Mouse (Mus musculus): ENCODE data around the gene Prkcq. TPM values are rescaled to one million over a fixed set of nuclear protein-coding genes. Genes with fewer than 3 reads are reported as not detected.

Prkcq gene
- polyA plus RNA-seq, 1 experiment from 2014 or later: 1.5 TPM

DNA sequence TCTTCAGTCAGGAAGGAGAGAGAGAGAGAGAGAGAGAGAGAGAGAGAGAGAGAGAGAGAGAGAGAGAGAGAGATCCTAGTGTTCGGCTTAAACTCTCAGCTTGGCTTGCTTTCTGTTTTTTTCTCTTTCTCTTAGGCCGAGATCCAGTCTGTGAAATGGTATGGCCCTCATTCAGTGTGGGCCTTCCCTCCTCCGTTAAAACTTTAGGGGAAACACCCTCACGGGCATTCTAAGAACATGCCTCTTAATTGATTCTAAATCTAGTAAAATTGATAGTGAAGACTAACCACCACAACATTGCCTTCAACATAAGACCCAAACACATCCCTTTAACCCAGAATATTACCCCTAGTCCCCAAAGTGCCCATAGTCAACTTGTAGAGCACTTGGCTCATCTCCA, 66.3 kb downstream of the Prkcq start:
- H3K4me1 ChIP-seq (ENCODE audit: control insufficient read depth, insufficient read depth, low read length): no peaks in the 10 kb centered on the region
- H3K9ac ChIP-seq (ENCODE audit: low read length): no peak overlapping the region
- no peak for DNase-seq (ENCODE audit: low spot score)
- no peak overlapping the region for H3K27ac ChIP-seq (replicated peaks; ENCODE audit: low read depth, low read length)
- ATAC-seq (ENCODE audit: insufficient number of reproducible peaks, low FRiP score, low TSS enrichment, low read depth): no peak
- H3K4me3 ChIP-seq (ENCODE audit: low read depth, low read length): no peak overlapping the region
- no peaks in the 10 kb centered on the region for H3K36me3 ChIP-seq (ENCODE audit: control insufficient read depth, insufficient read depth, low read length)
- no peaks in the 10 kb centered on the region for H3K27me3 ChIP-seq (ENCODE audit: control insufficient read depth, insufficient read depth, low read length)
- 94% methylated on average over 4 of the region's 4 CpGs for WGBS
- no peaks in the 10 kb centered on the region for H3K9me3 ChIP-seq (ENCODE audit: control insufficient read depth, low read length)
- H3K4me2 ChIP-seq (ENCODE audit: low read depth, severe bottlenecking): no peak overlapping the region

DNA sequence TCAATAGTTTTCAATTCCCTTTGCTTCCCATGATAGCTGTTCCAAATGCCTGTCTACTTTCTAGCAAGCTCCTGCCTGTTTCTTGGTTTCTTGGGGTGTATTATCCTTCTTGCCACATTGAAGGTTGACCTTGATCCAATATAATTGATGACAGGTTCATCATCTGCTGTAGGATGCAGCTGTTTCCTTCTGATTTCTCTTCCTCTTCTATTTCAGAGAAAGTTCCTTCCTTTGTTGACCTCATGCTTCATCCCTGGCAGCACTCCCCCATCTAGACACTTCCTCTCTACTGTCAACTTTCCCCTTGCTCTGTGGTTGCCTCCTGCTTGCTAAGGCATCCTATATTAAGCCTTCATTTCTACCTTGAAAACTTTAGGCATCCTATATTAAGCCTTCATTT, 67.6 kb downstream of the Prkcq start:
- Histone ChIP-seq H3K9me3 (ENCODE audit: control insufficient read depth, low read length) (no peaks in the 10 kb centered on the region), H3K27ac (replicated peaks; ENCODE audit: low read depth, low read length) (no peak overlapping the region), H3K4me1 (ENCODE audit: control insufficient read depth, insufficient read depth, low read length) (no peaks in the 10 kb centered on the region), H3K27me3 (ENCODE audit: control insufficient read depth, insufficient read depth, low read length) (no peaks in the 10 kb centered on the region), H3K4me2 (ENCODE audit: low read depth, severe bottlenecking) (no peak overlapping the region), H3K4me3 (ENCODE audit: low read depth, low read length) (no peak overlapping the region), H3K9ac (ENCODE audit: low read length) (no peak overlapping the region), H3K36me3 (ENCODE audit: control insufficient read depth, insufficient read depth, low read length) (no peaks in the 10 kb centered on the region)
- ATAC-seq (ENCODE audit: insufficient number of reproducible peaks, low FRiP score, low TSS enrichment, low read depth) (no peak), DNase-seq (ENCODE audit: low spot score) (no peak)

DNA sequence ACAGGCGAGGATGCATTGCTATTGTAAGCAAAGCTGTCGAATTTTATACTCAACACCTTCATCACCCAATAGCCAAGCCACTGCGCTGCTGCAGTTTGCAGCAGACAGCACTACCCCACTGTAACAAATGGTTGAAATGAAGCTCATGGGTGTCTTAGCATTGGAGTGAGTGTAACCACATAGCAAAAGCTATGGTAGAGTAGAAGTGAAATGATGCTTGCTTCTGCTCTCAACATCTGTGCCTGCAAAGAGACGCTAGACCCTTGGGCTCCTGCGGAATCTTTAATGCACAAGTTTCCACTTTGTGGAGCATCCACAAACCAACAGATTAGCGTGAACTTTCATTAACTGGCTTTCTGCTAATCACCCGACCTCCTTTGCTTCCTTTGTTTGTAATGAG, 74.0 kb downstream of the Prkcq start:
- ATAC-seq (ENCODE audit: insufficient number of reproducible peaks, low FRiP score, low TSS enrichment, low read depth) (no peak), DNase-seq (ENCODE audit: low spot score) (no peak)
- H3K4me1 ChIP-seq (ENCODE audit: control insufficient read depth, insufficient read depth, low read length): no peaks in the 10 kb centered on the region
- WGBS: 81% methylated on average over 7 of the region's 7 CpGs
- no peak overlapping the region for H3K4me2 ChIP-seq (ENCODE audit: low read depth, severe bottlenecking)
- H3K27me3 ChIP-seq (ENCODE audit: control insufficient read depth, insufficient read depth, low read length): no peaks in the 10 kb centered on the region
- H3K9me3 ChIP-seq (ENCODE audit: control insufficient read depth, low read length): no peaks in the 10 kb centered on the region
- no peaks in the 10 kb centered on the region for H3K36me3 ChIP-seq (ENCODE audit: control insufficient read depth, insufficient read depth, low read length)
- H3K4me3 ChIP-seq (ENCODE audit: low read depth, low read length): no peak overlapping the region
- H3K9ac ChIP-seq (ENCODE audit: low read length): no peak overlapping the region
- H3K27ac ChIP-seq (replicated peaks; ENCODE audit: low read depth, low read length): no peak overlapping the region

DNA sequence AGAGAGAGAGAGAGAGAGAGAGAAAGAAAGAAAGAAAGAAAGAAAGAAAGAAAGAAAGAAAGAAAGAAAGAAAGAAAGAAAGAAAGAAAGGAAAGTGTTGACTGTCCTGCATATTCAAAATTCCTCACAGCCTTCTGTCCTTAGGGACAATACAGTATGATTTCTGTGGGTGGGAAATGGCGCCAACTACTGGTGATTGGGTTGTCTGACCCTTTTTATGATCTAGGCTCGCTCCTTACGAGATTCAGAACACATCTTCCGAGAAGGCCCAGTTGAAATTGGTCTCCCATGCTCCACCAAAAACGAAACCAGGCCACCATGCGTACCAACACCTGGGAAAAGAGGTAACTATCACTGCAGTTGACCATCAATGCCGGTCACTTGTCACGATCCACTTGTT, 82.0 kb downstream of the Prkcq start:
- Histone ChIP-seq H3K9ac (ENCODE audit: low read length) (no peak overlapping the region), H3K4me1 (ENCODE audit: control insufficient read depth, insufficient read depth, low read length) (no peaks in the 10 kb centered on the region), H3K36me3 (ENCODE audit: control insufficient read depth, insufficient read depth, low read length) (no peaks in the 10 kb centered on the region), H3K27ac (replicated peaks; ENCODE audit: low read depth, low read length) (no peak overlapping the region), H3K4me2 (ENCODE audit: low read depth, severe bottlenecking) (no peak overlapping the region), H3K9me3 (ENCODE audit: control insufficient read depth, low read length) (no peaks in the 10 kb centered on the region), H3K4me3 (ENCODE audit: low read depth, low read length) (no peak overlapping the region), H3K27me3 (ENCODE audit: control insufficient read depth, insufficient read depth, low read length) (no peaks in the 10 kb centered on the region)
- 59% methylated on average over 8 of the region's 8 CpGs for WGBS
- ATAC-seq (ENCODE audit: insufficient number of reproducible peaks, low FRiP score, low TSS enrichment, low read depth) (no peak), DNase-seq (ENCODE audit: low spot score) (peak; percentile 36)

- H3K9me3 ChIP-seq (ENCODE audit: control insufficient read depth, low read length): no peaks in the 10 kb centered on the region
- H3K4me1 ChIP-seq (ENCODE audit: control insufficient read depth, insufficient read depth, low read length): no peaks in the 10 kb centered on the region
- ATAC-seq (ENCODE audit: insufficient number of reproducible peaks, low FRiP score, low TSS enrichment, low read depth) (no peak), DNase-seq (ENCODE audit: low spot score) (no peak)
- 89% methylated on average over 4 of the region's 4 CpGs for WGBS
- no peaks in the 10 kb centered on the region for H3K36me3 ChIP-seq (ENCODE audit: control insufficient read depth, insufficient read depth, low read length)
- H3K4me2 ChIP-seq (ENCODE audit: low read depth, severe bottlenecking): no peak overlapping the region
- no peak overlapping the region for H3K9ac ChIP-seq (ENCODE audit: low read length)
- H3K4me3 ChIP-seq (ENCODE audit: low read depth, low read length): no peak overlapping the region
- H3K27ac ChIP-seq (replicated peaks; ENCODE audit: low read depth, low read length): no peak overlapping the region
- no peaks in the 10 kb centered on the region for H3K27me3 ChIP-seq (ENCODE audit: control insufficient read depth, insufficient read depth, low read length)
Observed at GRCm38 (mm10) chr2:11254446-11254845, 82.5 kb downstream of the Prkcq start.

DNA sequence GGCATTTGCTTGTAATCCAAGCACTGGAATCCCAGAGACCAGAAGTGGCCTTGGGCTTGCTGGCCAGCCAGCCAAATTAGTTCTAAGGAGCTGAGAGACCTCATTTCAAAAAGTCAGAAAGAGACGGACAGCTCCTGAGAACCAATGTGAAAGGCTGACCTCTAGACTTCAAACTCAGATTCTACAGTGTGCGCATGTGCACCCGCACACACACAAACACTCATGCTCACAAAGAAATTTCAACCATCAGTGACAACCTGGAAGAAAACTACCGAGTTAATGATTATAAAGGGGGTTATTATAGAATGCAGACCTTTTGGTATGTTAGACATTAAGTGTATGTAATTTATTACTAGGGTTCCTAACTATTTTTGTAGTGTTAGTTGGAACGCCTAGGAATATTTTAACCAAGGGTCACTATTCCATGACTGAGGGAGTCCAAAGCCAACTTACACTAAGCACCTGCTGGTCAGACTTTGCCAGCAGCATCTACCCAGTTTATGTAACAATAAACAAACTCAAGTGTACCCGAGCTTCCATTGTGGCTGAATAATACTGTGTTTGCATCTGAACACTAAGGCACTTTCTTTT, 85.4 kb downstream of the Prkcq start:
- Histone ChIP-seq H3K36me3 (ENCODE audit: control insufficient read depth, insufficient read depth, low read length) (no peaks in the 10 kb centered on the region), H3K4me1 (ENCODE audit: control insufficient read depth, insufficient read depth, low read length) (no peaks in the 10 kb centered on the region), H3K4me3 (ENCODE audit: low read depth, low read length) (no peak overlapping the region), H3K4me2 (ENCODE audit: low read depth, severe bottlenecking) (no peak overlapping the region), H3K27ac (replicated peaks; ENCODE audit: low read depth, low read length) (no peak overlapping the region), H3K27me3 (ENCODE audit: control insufficient read depth, insufficient read depth, low read length) (no peaks in the 10 kb centered on the region), H3K9me3 (ENCODE audit: control insufficient read depth, low read length) (no peaks in the 10 kb centered on the region), H3K9ac (ENCODE audit: low read length) (no peak overlapping the region)
- DNase-seq (ENCODE audit: low spot score) (no peak), ATAC-seq (ENCODE audit: insufficient number of reproducible peaks, low FRiP score, low TSS enrichment, low read depth) (no peak)
- 83% methylated on average over 6 of the region's 6 CpGs for WGBS

- ATAC-seq (ENCODE audit: insufficient number of reproducible peaks, low FRiP score, low TSS enrichment, low read depth) (no peak), DNase-seq (ENCODE audit: low spot score) (no peak)
- no peaks in the 10 kb centered on the region for H3K4me1 ChIP-seq (ENCODE audit: control insufficient read depth, insufficient read depth, low read length)
- H3K9ac ChIP-seq (ENCODE audit: low read length): no peak overlapping the region
- no peak overlapping the region for H3K4me2 ChIP-seq (ENCODE audit: low read depth, severe bottlenecking)
- WGBS: 79% methylated on average over 1 of the region's 1 CpGs
- no peak overlapping the region for H3K4me3 ChIP-seq (ENCODE audit: low read depth, low read length)
- no peaks in the 10 kb centered on the region for H3K36me3 ChIP-seq (ENCODE audit: control insufficient read depth, insufficient read depth, low read length)
- H3K27ac ChIP-seq (replicated peaks; ENCODE audit: low read depth, low read length): no peak overlapping the region
- no peaks in the 10 kb centered on the region for H3K27me3 ChIP-seq (ENCODE audit: control insufficient read depth, insufficient read depth, low read length)
- H3K9me3 ChIP-seq (ENCODE audit: control insufficient read depth, low read length): no peaks in the 10 kb centered on the region
Observed at GRCm38 (mm10) chr2:11258181-11258580, 86.3 kb downstream of the Prkcq start.

GRCm38 (mm10) chr2:11259361-11259760, 87.5 kb downstream of the Prkcq start:
- WGBS: 96% methylated on average over 5 of the region's 5 CpGs
- ATAC-seq (ENCODE audit: insufficient number of reproducible peaks, low FRiP score, low TSS enrichment, low read depth): no peak

DNA sequence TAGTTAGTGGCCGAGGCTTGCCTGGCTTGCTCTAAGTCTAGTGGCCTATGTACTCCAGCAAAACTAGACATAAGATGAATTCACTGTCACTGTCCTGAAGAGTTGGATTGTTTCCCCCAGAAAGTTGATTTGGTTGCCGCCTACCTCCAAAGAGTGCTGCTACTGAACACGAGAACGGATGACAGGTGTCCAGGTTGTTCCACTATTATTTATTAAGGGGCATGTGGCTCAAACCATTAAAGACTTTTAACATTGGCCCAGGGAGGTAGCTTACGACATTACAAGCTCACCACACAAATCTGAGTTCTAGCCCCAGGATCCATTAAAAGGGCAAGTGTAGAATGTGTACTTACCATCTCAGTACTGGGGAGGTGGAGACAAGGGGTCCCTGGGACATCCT, 92.9 kb downstream of the Prkcq start:
- Histone ChIP-seq H3K9me3 (ENCODE audit: control insufficient read depth, low read length) (no peaks in the 10 kb centered on the region), H3K4me3 (ENCODE audit: low read depth, low read length) (no peak overlapping the region), H3K4me1 (ENCODE audit: control insufficient read depth, insufficient read depth, low read length) (no peaks in the 10 kb centered on the region), H3K9ac (ENCODE audit: low read length) (no peak overlapping the region), H3K27ac (replicated peaks; ENCODE audit: low read depth, low read length) (no peak overlapping the region), H3K4me2 (ENCODE audit: low read depth, severe bottlenecking) (no peak overlapping the region), H3K27me3 (ENCODE audit: control insufficient read depth, insufficient read depth, low read length) (no peaks in the 10 kb centered on the region), H3K36me3 (ENCODE audit: control insufficient read depth, insufficient read depth, low read length) (no peaks in the 10 kb centered on the region)
- no peak for DNase-seq (ENCODE audit: low spot score)
- 77% methylated on average over 5 of the region's 5 CpGs for WGBS
- no peak for ATAC-seq (ENCODE audit: insufficient number of reproducible peaks, low FRiP score, low TSS enrichment, low read depth)

More at GRCm38 (mm10) chr2:11259361-11259760, 87.5 kb downstream of the Prkcq start:
- no peak overlapping the region for H3K4me3 ChIP-seq (ENCODE audit: low read depth, low read length)
- no peaks in the 10 kb centered on the region for H3K9me3 ChIP-seq (ENCODE audit: control insufficient read depth, low read length)
- no peaks in the 10 kb centered on the region for H3K4me1 ChIP-seq (ENCODE audit: control insufficient read depth, insufficient read depth, low read length)
- H3K36me3 ChIP-seq (ENCODE audit: control insufficient read depth, insufficient read depth, low read length): no peaks in the 10 kb centered on the region
- H3K27me3 ChIP-seq (ENCODE audit: control insufficient read depth, insufficient read depth, low read length): no peaks in the 10 kb centered on the region
- no peak overlapping the region for H3K4me2 ChIP-seq (ENCODE audit: low read depth, severe bottlenecking)
- no peak overlapping the region for H3K27ac ChIP-seq (replicated peaks; ENCODE audit: low read depth, low read length)
- H3K9ac ChIP-seq (ENCODE audit: low read length): no peak overlapping the region
- no peak for DNase-seq (ENCODE audit: low spot score)

All from limb, embryonic 11.5 days (tissue).